Mouse (Mus musculus): ENCODE data around the gene Lrrfip1. TPM values are rescaled to one million over a fixed set of nuclear protein-coding genes. Genes with fewer than 3 reads are reported as not detected.

Lrrfip1 gene
- polyA plus RNA-seq (2016; fragmentation: Nextera tagmentation; extraction: Ambion mirVana): 151 and 161 TPM in 2 replicates

- H3K4me2 ChIP-seq: peak within 1 kb of the TSS; percentile 75
- peak within 1 kb of the TSS; percentile 98 for H3K9ac ChIP-seq
- 0 out of 2 replicates have a peak, but pooled peaks cover 3% of the 10 kb centered on the region for H3K36me3 ChIP-seq
- H3K9me3 ChIP-seq (replicated peaks): peaks cover 6% of the 10 kb centered on the region
- peak; percentile 48 for ATAC-seq (ENCODE audit: insufficient number of reproducible peaks, low FRiP score)
- 3% methylated on average over 54 of the region's 59 CpGs for WGBS
- H3K27me3 ChIP-seq (replicated peaks): no peaks in the 10 kb centered on the region
- H3K27ac ChIP-seq (ENCODE audit: poor library complexity, severe bottlenecking): peak within 1 kb of the TSS; percentile 98
- peak within 1 kb of the TSS; percentile 82 for H3K4me3 ChIP-seq
- H3K4me1 ChIP-seq (replicated peaks): peaks cover 50% of the 10 kb centered on the region
Observed at GRCm38 (mm10) chr1:90998268-90998890, at the start of gene Lrrfip1. Gene Lrrfip1, plus strand, starts transcription at chr1:90998737.

- Histone ChIP-seq H3K4me1 (replicated peaks) (0 out of 2 replicates have a peak, but pooled peaks cover 4% of the 10 kb centered on the region), H3K9me3 (replicated peaks) (no peaks in the 10 kb centered on the region), H3K4me3 (no peak overlapping the region), H3K9ac (no peak overlapping the region), H3K4me2 (no peak overlapping the region), H3K27me3 (replicated peaks) (peaks cover 19% of the 10 kb centered on the region; the same call in 1 of the 2 replicates), H3K27ac (ENCODE audit: poor library complexity, severe bottlenecking) (no peak overlapping the region), H3K36me3 (no peaks in the 10 kb centered on the region)
- ATAC-seq (ENCODE audit: insufficient number of reproducible peaks, low FRiP score): no peak
- 53% methylated on average over 9 of the region's 9 CpGs for WGBS
Observed at GRCm38 (mm10) chr1:90949309-90949708, 49.2 kb upstream of the Lrrfip1 start.

- Histone ChIP-seq H3K9ac (no peak overlapping the region), H3K4me3 (no peak overlapping the region), H3K4me2 (no peak overlapping the region), H3K27ac (ENCODE audit: poor library complexity, severe bottlenecking) (no peak overlapping the region), H3K36me3 (no peaks in the 10 kb centered on the region), H3K9me3 (replicated peaks) (no peaks in the 10 kb centered on the region), H3K4me1 (replicated peaks) (0 out of 2 replicates have a peak, but pooled peaks cover 4% of the 10 kb centered on the region), H3K27me3 (replicated peaks) (peaks cover 19% of the 10 kb centered on the region; the same call in 1 of the 2 replicates)
- ATAC-seq (ENCODE audit: insufficient number of reproducible peaks, low FRiP score): no peak
- 54% methylated on average over 7 of the region's 7 CpGs for WGBS
Observed at GRCm38 (mm10) chr1:90951670-90952069, 46.9 kb upstream of the Lrrfip1 start.

- Histone ChIP-seq H3K4me1 (replicated peaks) (0 out of 2 replicates have a peak, but pooled peaks cover 4% of the 10 kb centered on the region), H3K4me2 (no peak within 1 kb of the TSS), H3K27ac (ENCODE audit: poor library complexity, severe bottlenecking) (no peak within 1 kb of the TSS), H3K36me3 (no peaks in the 10 kb centered on the region), H3K27me3 (replicated peaks) (peaks cover 27% of the 10 kb centered on the region), H3K9me3 (replicated peaks) (no peaks in the 10 kb centered on the region), H3K4me3 (no peak within 1 kb of the TSS), H3K9ac (no peak within 1 kb of the TSS)
- WGBS: 74% methylated on average over 8 of the region's 8 CpGs
- no peak for ATAC-seq (ENCODE audit: insufficient number of reproducible peaks, low FRiP score)
Observed at GRCm38 (mm10) chr1:90952808-90953207, 45.7 kb upstream of the Lrrfip1 start, which contains the start of gene Prlh. Gene Prlh, plus strand, starts transcription at chr1:90953108.

GRCm38 (mm10) chr1:90953688-90954087 is 44.8 kb upstream of the Lrrfip1 start:
- H3K4me1 ChIP-seq (replicated peaks): 0 out of 2 replicates have a peak, but pooled peaks cover 4% of the 10 kb centered on the region
- no peak overlapping the region for H3K9ac ChIP-seq
- ATAC-seq (ENCODE audit: insufficient number of reproducible peaks, low FRiP score): no peak
- peaks cover 35% of the 10 kb centered on the region for H3K27me3 ChIP-seq (replicated peaks)
- H3K4me3 ChIP-seq: no peak overlapping the region
- 73% methylated on average over 11 of the region's 11 CpGs for WGBS
- no peak overlapping the region for H3K4me2 ChIP-seq
- H3K36me3 ChIP-seq: no peaks in the 10 kb centered on the region
- H3K9me3 ChIP-seq (replicated peaks): no peaks in the 10 kb centered on the region
- no peak overlapping the region for H3K27ac ChIP-seq (ENCODE audit: poor library complexity, severe bottlenecking)

- no peaks in the 10 kb centered on the region for H3K36me3 ChIP-seq
- no peaks in the 10 kb centered on the region for H3K9me3 ChIP-seq (replicated peaks)
- no peak for ATAC-seq (ENCODE audit: insufficient number of reproducible peaks, low FRiP score)
- H3K27me3 ChIP-seq (replicated peaks): peaks cover 57% of the 10 kb centered on the region
- H3K27ac ChIP-seq (ENCODE audit: poor library complexity, severe bottlenecking): no peak overlapping the region
- no peak overlapping the region for H3K4me2 ChIP-seq
- 28% methylated on average over 7 of the region's 7 CpGs for WGBS
- H3K4me1 ChIP-seq (replicated peaks): 0 out of 2 replicates have a peak, but pooled peaks cover 4% of the 10 kb centered on the region
- H3K4me3 ChIP-seq: no peak overlapping the region
- H3K9ac ChIP-seq: no peak overlapping the region
Observed at GRCm38 (mm10) chr1:90956245-90957096, 42.1 kb upstream of the Lrrfip1 start.

- WGBS: 35% methylated on average over 4 of the region's 4 CpGs
- Histone ChIP-seq H3K27ac (ENCODE audit: poor library complexity, severe bottlenecking) (no peak overlapping the region), H3K27me3 (replicated peaks) (peaks cover 42% of the 10 kb centered on the region)
Observed at GRCm38 (mm10) chr1:90962526-90962925, 36.0 kb upstream of the Lrrfip1 start.

GRCm38 (mm10) chr1:90962994-90963393 is 35.5 kb upstream of the Lrrfip1 start:
- H3K4me1 ChIP-seq (replicated peaks): peaks cover 10% of the 10 kb centered on the region
- no peak overlapping the region for H3K4me2 ChIP-seq
- 30% methylated on average over 3 of the region's 3 CpGs for WGBS
- H3K27me3 ChIP-seq (replicated peaks): peaks cover 38% of the 10 kb centered on the region
- no peak overlapping the region for H3K27ac ChIP-seq (ENCODE audit: poor library complexity, severe bottlenecking)
- no peaks in the 10 kb centered on the region for H3K9me3 ChIP-seq (replicated peaks)
- H3K36me3 ChIP-seq: no peaks in the 10 kb centered on the region
- no peak overlapping the region for H3K4me3 ChIP-seq
- no peak overlapping the region for H3K9ac ChIP-seq
- peak; percentile 27; the same call in 1 of the 2 replicates for ATAC-seq (ENCODE audit: insufficient number of reproducible peaks, low FRiP score)

More at GRCm38 (mm10) chr1:90962526-90962925, 36.0 kb upstream of the Lrrfip1 start:
- no peak overlapping the region for H3K4me2 ChIP-seq
- no peaks in the 10 kb centered on the region for H3K9me3 ChIP-seq (replicated peaks)
- no peaks in the 10 kb centered on the region for H3K36me3 ChIP-seq
- H3K9ac ChIP-seq: no peak overlapping the region
- H3K4me1 ChIP-seq (replicated peaks): peaks cover 5% of the 10 kb centered on the region
- H3K4me3 ChIP-seq: no peak overlapping the region
- ATAC-seq (ENCODE audit: insufficient number of reproducible peaks, low FRiP score): no peak

- Histone ChIP-seq H3K4me3 (no peak overlapping the region), H3K4me1 (replicated peaks) (peaks cover 38% of the 10 kb centered on the region), H3K9ac (no peak overlapping the region), H3K4me2 (no peak overlapping the region), H3K27me3 (replicated peaks) (no peaks in the 10 kb centered on the region), H3K36me3 (no peaks in the 10 kb centered on the region), H3K27ac (ENCODE audit: poor library complexity, severe bottlenecking) (no peak overlapping the region), H3K9me3 (replicated peaks) (no peaks in the 10 kb centered on the region)
- 68% methylated on average over 7 of the region's 7 CpGs for WGBS
- no peak for ATAC-seq (ENCODE audit: insufficient number of reproducible peaks, low FRiP score)
Observed at GRCm38 (mm10) chr1:90967583-90967982, 31.0 kb upstream of the Lrrfip1 start.

- 74% methylated on average over 4 of the region's 4 CpGs for WGBS
- ATAC-seq (ENCODE audit: insufficient number of reproducible peaks, low FRiP score): no peak
- no peak overlapping the region for H3K4me3 ChIP-seq
- H3K36me3 ChIP-seq: no peaks in the 10 kb centered on the region
- H3K9ac ChIP-seq: peak overlapping the region; percentile 38
- no peak overlapping the region for H3K27ac ChIP-seq (ENCODE audit: poor library complexity, severe bottlenecking)
- no peaks in the 10 kb centered on the region for H3K27me3 ChIP-seq (replicated peaks)
- peak overlapping the region; percentile 17; the same call in 1 of the 2 replicates for H3K4me2 ChIP-seq
- no peaks in the 10 kb centered on the region for H3K9me3 ChIP-seq (replicated peaks)
- peaks cover 47% of the 10 kb centered on the region for H3K4me1 ChIP-seq (replicated peaks)
Observed at GRCm38 (mm10) chr1:90968649-90969048, 29.9 kb upstream of the Lrrfip1 start.

GRCm38 (mm10) chr1:90969347-90969784 is 29.2 kb upstream of the Lrrfip1 start, which contains the start of gene Rab17:
Gene Rab17, minus strand, starts transcription at chr1:90969661.
- Histone ChIP-seq H3K27me3 (replicated peaks) (no peaks in the 10 kb centered on the region), H3K27ac (ENCODE audit: poor library complexity, severe bottlenecking) (no peak within 1 kb of the TSS), H3K9ac (peak within 1 kb of the TSS; percentile 38), H3K4me3 (no peak within 1 kb of the TSS), H3K36me3 (no peaks in the 10 kb centered on the region), H3K9me3 (replicated peaks) (no peaks in the 10 kb centered on the region), H3K4me2 (peak within 1 kb of the TSS; percentile 17; the same call in 1 of the 2 replicates), H3K4me1 (replicated peaks) (peaks cover 50% of the 10 kb centered on the region)
- 43% methylated on average over 9 of the region's 9 CpGs for WGBS
- no peak for ATAC-seq (ENCODE audit: insufficient number of reproducible peaks, low FRiP score)

Measured in heart, embryonic 12.5 days (tissue).